Mouse (Mus musculus) urinary bladder, postnatal 4 days (tissue): ENCODE data around the gene Kcnj9.

ENCODE experiments used
- DNase-seq, 2 experiments: peaks; one replicate each; pipeline ENCODE4 v3.0.0; 2021 to 2022; ENCODE audit warnings: low spot score in 2 of 2

The Kcnj9 gene

GRCm38 (mm10) chr1:172292880-172293279 lies 36.2 kb downstream of the Kcnj9 start:
- DNase-seq, result no peak

GRCm38 (mm10) chr1:172289617-172289946 lies 39.5 kb downstream of the Kcnj9 start:
- no peak for DNase-seq

DNA sequence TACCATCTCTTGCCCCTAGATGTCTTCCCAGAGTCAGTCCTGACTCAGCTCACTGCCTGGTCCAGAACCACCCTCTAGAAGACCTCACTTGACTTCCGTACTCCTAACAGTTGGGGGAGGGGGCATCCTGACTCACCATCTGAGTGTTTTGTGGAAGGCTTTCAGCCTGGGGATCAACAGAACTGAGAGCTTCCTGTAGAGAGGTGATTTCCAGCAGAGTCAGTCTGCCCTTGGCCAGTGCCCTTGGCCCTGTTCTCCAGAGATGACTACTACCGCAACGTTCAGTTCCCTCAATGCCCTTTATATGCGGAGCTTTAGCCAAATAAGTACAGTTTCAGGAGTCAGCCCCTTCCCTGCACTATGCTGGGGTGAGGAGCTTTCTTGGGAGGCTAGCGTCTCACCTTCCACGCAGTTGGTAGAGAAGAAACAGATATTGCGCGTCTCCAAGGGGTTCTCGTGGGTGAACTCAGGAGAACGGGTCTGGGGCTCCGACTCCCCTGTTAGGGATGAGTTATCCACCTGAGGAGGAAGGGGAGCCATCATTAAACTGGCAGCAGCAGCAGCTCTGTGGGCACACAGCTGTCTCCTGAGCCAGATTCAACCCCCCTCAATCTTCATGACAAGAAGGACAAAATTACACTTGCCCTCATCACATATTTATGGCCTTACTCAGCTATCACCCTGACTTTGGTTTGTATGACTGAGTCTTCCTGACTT lies 40.1 kb downstream of the Kcnj9 start:
- DNase-seq, result no peak

GRCm38 (mm10) chr1:172286740-172287139 lies 42.4 kb downstream of the Kcnj9 start:
- no peak for DNase-seq

DNA sequence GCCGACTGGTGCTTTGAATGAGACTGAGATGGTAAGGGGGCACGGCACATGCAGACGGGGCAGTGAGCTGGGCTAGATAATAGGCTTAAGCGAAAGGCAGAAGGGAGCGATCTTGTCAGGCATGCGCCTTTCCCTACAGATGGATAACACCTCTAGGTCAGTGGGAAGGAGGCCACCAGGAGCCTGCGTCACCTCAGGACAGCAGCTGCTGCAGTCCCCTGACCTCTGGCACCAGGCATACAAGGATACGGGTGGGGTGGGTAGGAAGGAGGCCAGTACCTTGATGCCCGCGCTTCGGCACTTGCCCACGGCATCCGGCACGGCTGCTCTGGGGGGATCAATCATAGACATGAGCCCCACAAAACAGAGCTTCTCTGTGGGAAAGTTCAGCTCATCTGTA lies 44.9 kb downstream of the Kcnj9 start:
- DNase-seq, result no peak

- DNase-seq, result no peak
Observed at GRCm38 (mm10) chr1:172283073-172283472, 46.0 kb downstream of the Kcnj9 start.

DNA sequence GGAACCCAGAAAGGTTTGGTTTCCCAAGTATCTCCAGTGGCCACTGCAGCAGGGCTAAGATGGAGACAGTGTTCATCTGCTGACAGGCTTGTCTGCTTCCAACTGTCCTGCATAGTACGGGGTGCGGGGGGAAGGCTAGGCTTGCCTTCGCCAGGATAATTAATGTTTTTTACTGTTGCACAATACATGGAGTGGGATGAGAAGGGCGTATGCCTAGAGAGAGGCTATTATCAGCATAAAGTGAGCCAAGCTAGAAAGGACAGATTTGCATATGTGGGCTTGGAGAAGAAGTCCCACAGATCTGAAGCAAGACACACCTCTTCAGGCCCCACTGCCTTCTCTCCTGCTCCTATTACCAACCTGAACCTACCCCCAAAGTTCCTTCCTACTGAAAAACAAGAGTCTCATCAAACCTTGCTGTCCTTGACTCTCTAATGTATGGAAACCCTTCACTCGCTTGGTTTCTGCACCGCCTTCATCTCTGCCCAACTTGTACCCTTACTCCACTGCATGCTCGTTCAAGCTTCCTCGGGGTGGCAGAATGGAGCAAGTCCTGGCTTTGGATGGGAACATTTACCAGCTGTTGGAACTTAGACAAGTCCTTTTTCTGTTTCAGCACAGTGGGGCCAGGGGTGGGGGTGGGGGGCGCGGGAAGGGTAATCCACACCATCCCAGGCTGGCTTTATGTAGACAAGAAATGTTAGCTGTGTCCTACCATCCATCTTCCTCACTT lies 47.4 kb downstream of the Kcnj9 start:
- no peak for DNase-seq

DNA sequence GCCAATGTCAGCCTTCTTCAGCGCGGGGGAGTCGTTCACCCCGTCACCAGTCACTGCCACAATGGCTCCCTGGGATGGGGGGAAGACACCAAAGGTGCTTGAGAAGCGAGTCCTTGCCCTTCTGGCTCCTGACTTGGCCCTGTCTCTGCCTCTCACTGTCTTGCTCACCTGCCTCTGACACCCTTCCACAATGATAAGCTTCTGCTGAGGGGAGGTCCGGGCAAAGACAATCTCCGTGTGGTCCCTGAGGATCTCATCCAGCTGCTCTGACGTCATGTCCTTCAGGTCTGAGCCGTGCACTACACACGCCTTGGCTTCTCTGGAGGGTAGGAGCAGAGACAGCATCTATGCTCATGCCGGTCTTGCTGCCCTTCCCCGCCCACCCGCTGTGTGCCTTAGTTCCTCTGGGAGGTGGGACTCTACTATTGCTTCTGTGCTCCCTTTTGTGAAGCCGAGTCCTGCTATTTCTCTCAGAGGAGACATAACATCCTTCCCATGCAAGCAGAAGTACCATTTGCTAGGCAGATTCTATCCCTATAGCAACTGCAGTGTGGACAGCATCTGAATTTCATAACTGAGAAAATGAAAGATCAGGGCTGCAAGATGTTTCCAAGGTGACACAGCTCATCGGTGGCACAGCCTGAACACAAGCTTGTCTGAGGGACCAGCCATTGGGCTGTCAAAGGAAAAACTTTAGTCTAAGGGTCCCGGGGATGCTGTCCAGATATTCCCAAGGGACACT lies 49.2 kb downstream of the Kcnj9 start:
- DNase-seq, result no peak

GRCm38 (mm10) chr1:172278328-172278727 lies 50.8 kb downstream of the Kcnj9 start:
- DNase-seq, result no peak

DNA sequence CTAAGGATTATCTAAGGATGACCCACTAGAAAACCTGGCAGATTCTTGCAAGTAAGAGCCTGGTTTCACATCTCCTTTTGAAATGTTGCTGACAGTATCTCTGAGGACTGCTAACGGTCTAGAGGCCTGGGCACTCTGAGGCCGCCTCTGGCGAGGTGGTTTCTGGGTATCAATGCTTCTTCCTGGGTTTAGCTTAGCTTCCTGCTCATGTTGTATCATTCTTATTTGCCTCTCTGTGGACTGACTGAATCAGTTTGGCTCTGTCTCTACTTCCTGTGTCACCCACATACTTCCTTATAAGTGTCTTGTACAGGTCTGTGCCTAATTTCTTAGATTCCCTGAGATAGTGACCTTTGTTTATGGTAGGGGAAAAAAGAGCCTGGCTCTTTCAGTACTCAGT lies 51.9 kb downstream of the Kcnj9 start:
- DNase-seq, result no peak

GRCm38 (mm10) chr1:172274547-172274946 lies 54.6 kb downstream of the Kcnj9 start:
- DNase-seq, result no peak

DNA sequence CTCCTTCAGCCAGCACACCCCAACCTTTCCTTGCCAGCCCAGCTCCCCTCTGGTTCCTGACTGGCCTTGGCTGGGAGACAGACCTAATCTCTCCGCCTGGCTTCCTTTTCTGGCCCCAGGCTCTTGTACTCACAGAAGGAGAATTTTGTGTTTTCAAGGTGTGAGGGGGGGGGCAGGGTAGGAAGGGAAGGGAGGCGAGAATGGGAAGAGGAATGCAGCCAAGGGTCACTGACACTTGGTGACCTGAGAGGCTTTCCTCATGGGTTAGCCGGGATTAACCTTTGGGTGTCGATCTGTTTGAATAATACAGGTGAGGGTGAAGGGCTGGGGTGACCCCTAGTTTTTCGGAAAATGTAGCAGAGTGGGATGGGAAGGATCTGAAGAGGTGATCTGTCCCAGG lies 55.0 kb downstream of the Kcnj9 start:
- DNase-seq, result no peak

DNA sequence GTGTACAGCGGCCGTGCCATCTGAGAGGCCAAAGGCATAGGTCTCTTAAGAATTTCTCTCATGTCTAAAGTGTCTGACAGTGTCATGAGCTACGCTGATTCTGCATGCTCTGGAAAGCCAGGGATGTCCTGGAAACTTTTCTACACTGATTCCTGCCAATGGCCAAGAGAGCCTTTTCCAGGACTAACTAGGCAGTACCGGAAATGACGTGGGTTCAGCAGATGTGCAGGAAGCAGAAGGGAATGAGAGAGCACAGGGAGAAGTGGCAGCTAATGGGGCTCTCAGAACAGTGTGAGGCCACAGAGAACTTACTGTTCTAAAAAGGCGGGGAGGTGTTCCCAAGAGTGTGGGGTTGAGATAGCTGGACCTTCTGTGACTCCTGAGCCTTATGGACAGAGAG lies 55.7 kb downstream of the Kcnj9 start:
- no peak for DNase-seq

DNA sequence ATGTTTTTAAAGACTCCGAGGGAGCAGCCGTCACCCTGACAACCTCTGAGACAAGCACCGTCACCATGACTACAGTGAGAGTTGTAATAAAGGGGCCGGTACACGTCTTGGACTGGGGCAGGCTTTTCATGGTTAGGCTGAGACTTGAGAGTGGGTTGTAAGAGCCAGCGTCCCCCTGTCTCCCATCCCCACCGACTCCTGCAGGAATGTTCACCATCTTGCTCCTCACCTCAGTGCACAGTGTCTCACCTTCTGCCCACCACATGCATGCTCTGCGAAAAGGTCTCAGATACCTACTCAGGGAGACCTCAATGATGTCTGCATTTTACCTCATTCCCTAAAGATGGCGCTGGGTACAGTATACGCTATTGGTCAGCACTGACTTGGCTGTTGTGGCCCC lies 57.4 kb downstream of the Kcnj9 start:
- no peak for DNase-seq

GRCm38 (mm10) chr1:172271208-172271607 lies 57.9 kb downstream of the Kcnj9 start:
- DNase-seq, result no peak
